Mouse (Mus musculus): ENCODE measurements at regions not wholly inside any gene's neighbourhood (a gene's known extent, or its start where the extent isn't known, plus 50 kb on each side); places are given as distances from the start of the nearest gene placed in this dataset.

DNA sequence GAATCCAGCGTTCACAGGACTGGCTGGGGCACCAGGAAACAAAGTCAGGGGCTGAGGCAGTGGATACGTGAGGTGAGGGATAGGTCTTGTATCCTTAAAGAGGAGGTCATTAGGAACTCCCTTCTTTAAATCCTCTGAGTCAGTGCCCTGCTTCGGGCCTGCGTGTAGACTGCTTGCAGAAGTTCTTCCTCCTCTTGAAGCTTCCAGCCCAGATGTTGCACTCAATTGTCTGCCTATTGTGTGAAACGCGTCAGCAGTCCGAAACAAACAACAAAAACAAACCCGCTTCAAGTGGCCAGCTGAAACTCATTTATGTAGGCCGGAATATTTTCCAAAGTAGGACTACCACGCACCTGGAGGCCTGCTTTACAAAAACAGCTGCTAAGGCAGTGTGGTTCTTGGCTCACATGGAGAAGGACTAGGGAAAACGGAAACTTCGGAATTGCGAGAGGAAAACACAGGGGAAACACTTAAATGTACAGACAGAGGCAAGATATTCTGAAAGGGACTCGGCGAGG is 55.6 kb upstream of the Dars start:
- no peak for TF ChIP-seq POLR2A (IDR thresholded peaks at IDR 0.05; ENCODE audit: borderline replicate concordance, extremely low read depth, low read depth, low read length)
- no peak for TF ChIP-seq CTCF (IDR thresholded peaks at IDR 0.05; ENCODE audit: insufficient read depth, low read length)

Data from lung, adult 2 months (tissue).